Mouse (Mus musculus): ENCODE data around the gene Rars. TPM values are rescaled to one million over a fixed set of nuclear protein-coding genes. Genes with fewer than 3 reads are reported as not detected.

Rars gene
- polyA plus RNA-seq, 1 experiment from 2014 or later, result 97.2 TPM

DNA sequence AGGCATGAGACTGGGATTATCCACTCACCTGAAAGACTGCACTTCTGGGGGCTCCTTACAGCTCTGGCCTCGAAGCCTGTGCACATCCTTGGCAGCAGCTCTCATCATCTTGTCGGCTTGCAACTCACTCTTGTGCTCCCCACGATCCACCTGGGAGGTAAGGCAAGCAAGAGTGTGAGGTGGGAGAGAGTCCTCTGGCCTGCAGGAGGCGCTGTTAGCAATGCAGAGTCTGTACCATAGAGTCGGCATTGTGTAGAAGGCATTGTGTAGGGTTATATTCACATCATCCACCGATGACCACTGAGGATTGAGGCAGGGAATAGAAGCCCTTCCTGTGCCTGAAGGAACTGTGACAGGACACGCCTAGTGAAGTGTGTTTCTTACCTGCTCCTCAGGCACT, 6.0 kb upstream of the Rars start:
- Histone ChIP-seq H3K9ac (replicated peaks; ENCODE audit: low read length) (no peak overlapping the region), H3K4me1 (ENCODE audit: insufficient read depth, low read length) (peaks cover 5% of the 10 kb centered on the region; the same call in 1 of the 2 replicates), H3K27ac (ENCODE audit: low read length) (no peak overlapping the region), H3K9me3 (ENCODE audit: low read length) (no peaks in the 10 kb centered on the region), H3K4me3 (ENCODE audit: low read length) (no peak overlapping the region), H3K4me2 (replicated peaks; ENCODE audit: low read depth, low read length) (no peak overlapping the region), H3K27me3 (ENCODE audit: insufficient read depth, low read length) (no peaks in the 10 kb centered on the region), H3K36me3 (ENCODE audit: insufficient read depth, low read length) (peaks cover 6% of the 10 kb centered on the region; the same call in 1 of the 2 replicates)
- no peak for ATAC-seq (ENCODE audit: low FRiP score, low TSS enrichment)
- WGBS, result 83% methylated on average over 7 of the region's 7 CpGs

DNA sequence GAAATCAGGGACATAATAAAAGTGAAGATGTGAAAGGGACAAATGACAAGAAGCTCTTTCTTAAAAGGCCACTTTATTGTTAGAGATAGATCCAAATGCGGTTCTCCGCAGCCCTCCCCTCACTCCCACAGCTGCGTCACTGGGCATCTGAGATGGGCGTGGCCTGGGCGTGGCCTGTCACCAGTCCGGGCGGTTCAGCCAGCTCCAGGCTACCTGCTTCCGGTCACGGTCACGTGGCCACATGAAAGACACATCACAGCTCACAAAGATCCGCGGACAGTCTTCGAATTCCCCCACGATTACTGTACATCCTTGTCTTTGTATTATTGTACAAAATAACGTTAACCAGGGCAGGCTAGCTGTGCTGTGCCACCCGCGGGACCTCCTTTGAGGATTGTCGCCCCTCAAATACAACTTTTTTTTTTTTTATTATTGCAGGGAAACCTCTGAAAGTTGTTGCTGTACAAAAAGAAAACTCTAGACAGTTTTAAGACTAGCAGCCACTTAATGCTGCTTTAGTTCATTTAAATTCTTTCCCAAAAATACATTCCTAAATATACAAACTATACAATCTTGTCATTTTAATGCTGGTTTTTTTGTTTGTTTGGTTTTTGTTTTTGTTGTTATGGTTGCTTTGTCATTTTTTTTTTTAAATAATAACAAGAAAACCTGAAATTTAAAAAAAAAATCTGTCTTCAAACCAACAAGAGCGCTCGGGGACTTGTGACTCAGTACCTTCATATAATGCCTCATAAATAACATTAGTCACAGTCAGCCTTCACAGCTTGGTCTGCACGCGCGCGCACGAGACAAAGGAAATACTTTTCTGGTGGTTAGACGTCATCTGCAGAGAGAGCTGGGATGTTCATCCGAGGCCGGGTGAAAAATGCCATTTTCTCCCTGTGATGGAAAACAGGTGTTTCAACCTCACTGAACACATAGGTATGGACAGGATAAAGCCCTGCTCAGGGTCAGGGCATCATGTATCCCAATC, 4.3 kb upstream of the Rars start:
- H3K4me1 ChIP-seq (ENCODE audit: insufficient read depth, low read length), result peaks cover 6% of the 10 kb centered on the region
- H3K9ac ChIP-seq (replicated peaks; ENCODE audit: low read length), result peak overlapping the region; percentile 68
- WGBS, result 16% methylated on average over 28 of the region's 28 CpGs
- H3K4me2 ChIP-seq (replicated peaks; ENCODE audit: low read depth, low read length), result peak overlapping the region; percentile 66
- H3K27me3 ChIP-seq (ENCODE audit: insufficient read depth, low read length), result no peaks in the 10 kb centered on the region
- ATAC-seq (ENCODE audit: low FRiP score, low TSS enrichment), result peak; percentile 88
- peak overlapping the region; percentile 45 for H3K4me3 ChIP-seq (ENCODE audit: low read length)
- H3K27ac ChIP-seq (ENCODE audit: low read length), result 0 out of 2 replicates have a peak overlapping the region, but pooled peaks have one; percentile 25
- H3K36me3 ChIP-seq (ENCODE audit: insufficient read depth, low read length), result peaks cover 5% of the 10 kb centered on the region; the same call in 1 of the 2 replicates
- no peaks in the 10 kb centered on the region for H3K9me3 ChIP-seq (ENCODE audit: low read length)

DNA sequence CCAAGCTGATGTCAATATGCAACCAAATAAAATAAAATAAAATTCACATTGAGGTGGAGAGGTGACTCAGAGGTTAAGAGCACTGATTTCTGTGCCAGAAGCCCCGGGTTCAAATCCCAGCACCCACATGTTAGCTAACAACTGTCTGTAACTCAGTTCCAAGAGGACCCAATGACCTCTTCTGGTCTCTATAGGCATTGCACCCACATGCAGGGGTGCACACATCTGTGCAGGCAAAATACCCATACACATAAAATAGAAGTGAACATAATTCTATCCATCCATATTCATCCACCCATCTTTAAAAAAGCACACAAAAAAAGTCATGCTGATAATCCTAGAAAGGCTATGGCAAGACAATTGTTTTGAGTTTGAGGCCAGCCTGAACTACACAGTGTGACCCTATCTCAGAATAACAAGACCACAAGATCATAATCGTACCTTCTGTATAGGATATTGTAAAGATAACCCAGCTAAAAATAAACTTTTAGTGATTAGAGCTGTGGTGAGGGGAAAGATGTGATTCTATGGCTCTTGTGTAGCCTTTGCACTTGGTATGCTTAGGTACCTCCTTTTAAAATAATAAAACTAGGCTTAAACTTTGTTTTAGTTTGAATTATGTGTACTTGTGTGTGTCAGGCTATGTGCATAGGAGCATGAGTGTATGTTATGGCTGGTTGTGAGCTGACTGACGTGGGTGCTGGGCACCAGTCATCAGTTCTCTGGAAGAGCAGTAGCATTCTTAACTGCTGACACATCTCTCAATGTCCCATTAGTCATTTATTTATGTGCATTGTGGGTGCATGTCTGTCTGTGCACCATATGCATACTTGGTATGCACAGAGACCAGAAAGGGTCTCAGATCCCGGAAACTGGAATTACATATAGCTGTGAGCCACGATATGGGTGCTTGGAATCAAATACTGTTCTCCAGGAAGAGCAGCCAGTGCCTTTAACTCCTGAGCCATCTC, 3.1 kb upstream of the Rars start:
- peak overlapping the region; percentile 66 for H3K4me2 ChIP-seq (replicated peaks; ENCODE audit: low read depth, low read length)
- WGBS, result 82% methylated on average over 5 of the region's 5 CpGs
- peaks cover 15% of the 10 kb centered on the region for H3K4me1 ChIP-seq (ENCODE audit: insufficient read depth, low read length)
- H3K27ac ChIP-seq (ENCODE audit: low read length), result no peak overlapping the region
- H3K9ac ChIP-seq (replicated peaks; ENCODE audit: low read length), result no peak overlapping the region
- H3K27me3 ChIP-seq (ENCODE audit: insufficient read depth, low read length), result no peaks in the 10 kb centered on the region
- H3K36me3 ChIP-seq (ENCODE audit: insufficient read depth, low read length), result no peaks in the 10 kb centered on the region; the same call in 1 of the 2 replicates
- no peak for ATAC-seq (ENCODE audit: low FRiP score, low TSS enrichment)
- no peaks in the 10 kb centered on the region for H3K9me3 ChIP-seq (ENCODE audit: low read length)
- H3K4me3 ChIP-seq (ENCODE audit: low read length), result peak overlapping the region; percentile 45; the same call in 1 of the 2 replicates

DNA sequence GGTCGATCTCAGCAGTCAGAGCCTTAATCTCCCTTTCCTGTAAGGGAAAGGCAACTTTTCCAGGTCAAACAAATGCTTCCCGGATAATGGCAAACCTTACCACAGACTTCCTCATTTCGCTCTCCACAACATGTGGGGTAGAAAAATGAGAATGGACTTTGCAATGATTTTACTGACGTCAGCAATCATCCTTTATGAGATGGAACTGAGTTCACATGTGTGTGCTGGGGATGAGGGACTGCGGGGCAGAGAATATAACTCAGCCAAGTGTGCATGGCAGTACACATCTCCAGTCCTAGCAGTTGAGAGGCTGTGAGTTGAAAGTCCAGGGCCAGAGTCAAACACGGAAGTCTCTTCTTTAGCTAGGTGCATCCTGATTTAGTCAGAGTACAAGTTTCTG, 1.0 kb downstream of the Rars start:
- WGBS, result 79% methylated on average over 6 of the region's 6 CpGs
- Histone ChIP-seq H3K4me1 (ENCODE audit: insufficient read depth, low read length) (peaks cover 15% of the 10 kb centered on the region), H3K9me3 (ENCODE audit: low read length) (no peaks in the 10 kb centered on the region), H3K4me2 (replicated peaks; ENCODE audit: low read depth, low read length) (peak overlapping the region; percentile 66), H3K27ac (ENCODE audit: low read length) (no peak overlapping the region), H3K4me3 (ENCODE audit: low read length) (peak overlapping the region; percentile 83), H3K27me3 (ENCODE audit: insufficient read depth, low read length) (no peaks in the 10 kb centered on the region), H3K9ac (replicated peaks; ENCODE audit: low read length) (peak overlapping the region; percentile 89; the same call in 1 of the 2 replicates), H3K36me3 (ENCODE audit: insufficient read depth, low read length) (peaks cover 23% of the 10 kb centered on the region)
- ATAC-seq (ENCODE audit: low FRiP score, low TSS enrichment), result no peak

DNA sequence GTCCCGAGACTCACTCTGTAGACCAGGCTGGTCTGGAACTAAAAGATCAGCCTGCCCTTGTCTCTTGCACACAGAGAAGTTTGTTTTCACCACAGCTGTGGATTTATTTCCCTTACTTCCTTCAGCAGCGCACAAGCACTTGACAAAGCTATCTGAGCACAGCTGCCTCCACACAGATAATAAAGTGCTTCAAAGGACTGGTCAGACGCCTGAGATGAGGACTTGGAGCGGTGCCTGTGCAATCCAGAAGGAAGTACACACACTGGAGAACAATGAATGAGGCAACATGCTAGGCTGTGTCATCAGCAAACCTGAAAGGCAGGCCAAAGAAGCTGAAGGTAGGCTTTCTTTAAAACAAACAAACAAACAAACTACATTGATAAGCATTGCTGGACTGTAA, 2.2 kb downstream of the Rars start:
- Histone ChIP-seq H3K36me3 (ENCODE audit: insufficient read depth, low read length) (peaks cover 34% of the 10 kb centered on the region), H3K4me2 (replicated peaks; ENCODE audit: low read depth, low read length) (no peak overlapping the region), H3K9ac (replicated peaks; ENCODE audit: low read length) (no peak overlapping the region), H3K4me3 (ENCODE audit: low read length) (no peak overlapping the region), H3K27ac (ENCODE audit: low read length) (no peak overlapping the region), H3K27me3 (ENCODE audit: insufficient read depth, low read length) (no peaks in the 10 kb centered on the region), H3K4me1 (ENCODE audit: insufficient read depth, low read length) (peaks cover 10% of the 10 kb centered on the region), H3K9me3 (ENCODE audit: low read length) (no peaks in the 10 kb centered on the region)
- no peak for ATAC-seq (ENCODE audit: low FRiP score, low TSS enrichment)
- 72% methylated on average over 4 of the region's 4 CpGs for WGBS

DNA sequence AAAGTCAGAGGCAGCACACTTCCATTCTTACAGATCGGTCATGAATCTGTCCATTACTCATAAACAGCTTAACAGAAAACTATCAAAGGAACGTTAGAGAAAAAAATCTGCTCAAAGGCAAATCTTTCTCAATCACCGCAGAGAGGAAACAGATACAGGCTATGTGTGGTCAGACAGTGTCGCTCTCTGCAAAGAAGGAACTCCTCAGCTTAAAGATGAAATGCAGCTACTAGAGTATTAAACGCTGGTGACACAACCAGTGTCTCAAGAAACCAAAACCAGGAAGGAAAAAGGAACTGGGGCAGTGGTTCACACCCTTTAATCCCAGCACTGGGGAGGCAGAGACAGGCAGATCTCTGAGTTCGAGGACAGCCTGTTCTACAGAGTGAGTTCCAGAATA, 6.6 kb downstream of the Rars start:
- ATAC-seq (ENCODE audit: low FRiP score, low TSS enrichment), result no peak
- Histone ChIP-seq H3K36me3 (ENCODE audit: insufficient read depth, low read length) (peaks cover 69% of the 10 kb centered on the region), H3K27me3 (ENCODE audit: insufficient read depth, low read length) (no peaks in the 10 kb centered on the region), H3K4me3 (ENCODE audit: low read length) (no peak overlapping the region), H3K27ac (ENCODE audit: low read length) (no peak overlapping the region), H3K9ac (replicated peaks; ENCODE audit: low read length) (no peak overlapping the region), H3K9me3 (ENCODE audit: low read length) (no peaks in the 10 kb centered on the region), H3K4me2 (replicated peaks; ENCODE audit: low read depth, low read length) (no peak overlapping the region), H3K4me1 (ENCODE audit: insufficient read depth, low read length) (no peaks in the 10 kb centered on the region)
- 93% methylated on average over 6 of the region's 6 CpGs for WGBS

DNA sequence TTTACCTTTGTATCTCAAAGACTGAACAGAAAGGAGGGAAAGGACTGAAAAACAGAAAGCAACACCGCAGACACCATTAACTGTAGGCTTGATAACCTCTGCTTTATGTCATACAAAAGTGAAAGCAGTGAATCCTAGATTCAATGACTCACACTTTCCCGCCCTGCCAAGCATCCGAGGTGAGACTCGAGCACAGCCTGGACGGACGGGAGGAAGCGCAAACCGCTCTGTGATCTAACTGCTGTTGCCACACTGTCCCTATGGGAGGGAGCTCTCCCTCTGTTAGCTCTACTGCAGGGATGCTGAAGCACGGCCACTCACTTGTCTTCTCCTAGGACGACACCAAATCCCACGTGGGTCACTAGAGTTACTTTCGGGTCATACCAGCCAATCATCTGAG, 18.0 kb downstream of the Rars start:
- no peak overlapping the region for H3K4me3 ChIP-seq (ENCODE audit: low read length)
- H3K27me3 ChIP-seq (ENCODE audit: insufficient read depth, low read length), result no peaks in the 10 kb centered on the region
- no peak for ATAC-seq (ENCODE audit: low FRiP score, low TSS enrichment)
- peaks cover 83% of the 10 kb centered on the region for H3K36me3 ChIP-seq (ENCODE audit: insufficient read depth, low read length)
- H3K9me3 ChIP-seq (ENCODE audit: low read length), result no peaks in the 10 kb centered on the region
- H3K27ac ChIP-seq (ENCODE audit: low read length), result no peak overlapping the region
- no peak overlapping the region for H3K4me2 ChIP-seq (replicated peaks; ENCODE audit: low read depth, low read length)
- no peak overlapping the region for H3K9ac ChIP-seq (replicated peaks; ENCODE audit: low read length)
- WGBS, result 89% methylated on average over 12 of the region's 12 CpGs
- no peaks in the 10 kb centered on the region for H3K4me1 ChIP-seq (ENCODE audit: insufficient read depth, low read length)

DNA sequence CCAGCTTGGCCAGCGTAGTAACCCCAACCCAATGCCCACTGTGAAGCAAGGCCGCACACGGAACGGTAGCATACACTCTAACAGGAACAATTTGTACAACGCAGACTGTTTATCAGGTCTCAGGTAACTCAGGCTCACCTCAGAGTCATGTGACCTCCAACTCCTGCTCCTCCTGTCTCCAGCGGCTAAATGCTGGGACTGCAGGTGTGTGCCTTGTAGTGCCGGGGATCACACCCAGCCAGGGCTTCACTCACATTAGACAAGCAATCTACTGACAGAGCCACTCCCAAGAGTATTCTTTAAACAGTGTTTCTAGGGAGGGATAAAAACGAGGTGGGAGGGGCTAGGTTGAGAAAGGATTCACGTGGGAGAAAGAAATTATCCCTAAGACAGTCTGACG, 22.8 kb downstream of the Rars start:
- H3K4me3 ChIP-seq (ENCODE audit: low read length), result no peak overlapping the region
- H3K4me2 ChIP-seq (replicated peaks; ENCODE audit: low read depth, low read length), result no peak overlapping the region
- H3K27ac ChIP-seq (ENCODE audit: low read length), result no peak overlapping the region
- no peak overlapping the region for H3K9ac ChIP-seq (replicated peaks; ENCODE audit: low read length)
- no peaks in the 10 kb centered on the region for H3K27me3 ChIP-seq (ENCODE audit: insufficient read depth, low read length)
- H3K4me1 ChIP-seq (ENCODE audit: insufficient read depth, low read length), result no peaks in the 10 kb centered on the region
- H3K9me3 ChIP-seq (ENCODE audit: low read length), result no peaks in the 10 kb centered on the region
- H3K36me3 ChIP-seq (ENCODE audit: insufficient read depth, low read length), result peaks cover 85% of the 10 kb centered on the region
- WGBS, result 88% methylated on average over 10 of the region's 10 CpGs
- ATAC-seq (ENCODE audit: low FRiP score, low TSS enrichment), result no peak

DNA sequence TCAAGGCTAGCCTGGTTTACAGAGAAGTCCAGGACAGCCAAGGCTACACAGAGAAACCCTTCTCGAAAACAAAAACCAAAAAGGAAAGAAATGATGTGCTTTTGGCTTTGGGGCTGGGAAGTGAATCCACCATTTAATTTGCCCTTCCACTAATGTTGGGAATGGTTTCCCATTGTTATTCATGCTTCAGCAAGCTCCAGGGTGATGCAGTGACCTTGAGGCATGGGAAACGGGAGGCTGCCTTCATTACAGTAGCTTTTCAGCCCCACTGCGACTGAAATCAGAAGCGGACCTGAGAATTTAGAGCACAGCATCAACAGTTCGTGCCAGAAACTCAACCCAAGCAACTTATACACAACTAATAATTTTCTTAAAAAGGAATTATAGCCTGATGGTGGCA, 33.0 kb downstream of the Rars start:
- 74% methylated on average over 5 of the region's 5 CpGs for WGBS
- no peak overlapping the region for H3K4me2 ChIP-seq (replicated peaks; ENCODE audit: low read depth, low read length)

More for the DNA sequence above, 33.0 kb downstream of the Rars start:
- Histone ChIP-seq H3K4me3 (ENCODE audit: low read length) (no peak overlapping the region), H3K4me1 (ENCODE audit: insufficient read depth, low read length) (peaks cover 13% of the 10 kb centered on the region; the same call in 1 of the 2 replicates), H3K27ac (ENCODE audit: low read length) (no peak overlapping the region), H3K9me3 (ENCODE audit: low read length) (no peaks in the 10 kb centered on the region), H3K27me3 (ENCODE audit: insufficient read depth, low read length) (peaks cover 31% of the 10 kb centered on the region), H3K36me3 (ENCODE audit: insufficient read depth, low read length) (no peaks in the 10 kb centered on the region), H3K9ac (replicated peaks; ENCODE audit: low read length) (no peak overlapping the region)
- ATAC-seq (ENCODE audit: low FRiP score, low TSS enrichment), result no peak
